Mouse (Mus musculus) G1E (cell line): ENCODE results near the gene Zfp300. TPM values are rescaled to one million over a fixed set of nuclear protein-coding genes. Genes with fewer than 3 reads are reported as not detected.
A peak's percentile ranks its signal among the peaks of the same experiment; 100 is the strongest.

Experiments used
- ATAC-seq: 2 replicates; pipeline ENCODE4 v1.8.0; 2016; ENCODE audit warnings: mild to moderate bottlenecking; ENCODE audit not compliant: insufficient number of reproducible peaks, poor library complexity, low FRiP score, severe bottlenecking; ENCODE audit errors: extremely low read depth
- DNase-seq: peaks from one replicate; pipeline ENCODE4 v3.0.0; 2012; ENCODE audit warnings: low spot score
- H3K27me3 ChIP-seq: 2 replicates; pipeline ENCODE4 v1.6.1; 2012; ENCODE audit warnings: mild to moderate bottlenecking, low read length, inconsistent platforms; ENCODE audit not compliant: insufficient read depth
- H3K36me3 ChIP-seq: replicated peaks from 2 replicates; pipeline ENCODE3; 2012; ENCODE audit warnings: mild to moderate bottlenecking, inconsistent platforms
- H3K4me1 ChIP-seq: 2 replicates; pipeline ENCODE4 v1.6.1; 2012; ENCODE audit warnings: low read depth, low read length, inconsistent platforms, mixed read lengths; ENCODE audit not compliant: insufficient read depth
- H3K4me3 ChIP-seq: 2 replicates; pipeline ENCODE4 v1.5.1; 2012; ENCODE audit warnings: low read depth, mild to moderate bottlenecking, inconsistent platforms, low read length, moderate library complexity, mixed read lengths
- H3K9me3 ChIP-seq: replicated peaks from 2 replicates; pipeline ENCODE4 v1.6.1; 2012; ENCODE audit warnings: inconsistent platforms
- CTCF ChIP-seq: IDR thresholded peaks from 2 replicates; pipeline ENCODE4 v1.5.1; 2012; ENCODE audit warnings: low read depth, low read length, inconsistent platforms, mixed read lengths
- GATA1 ChIP-seq: IDR thresholded peaks from 2 replicates; pipeline ENCODE4 v1.6.1; 2012; ENCODE audit warnings: borderline replicate concordance, low read length, inconsistent platforms, mixed read lengths
- GATA2 ChIP-seq: IDR thresholded peaks from 2 replicates; pipeline ENCODE4 v1.6.1; 2012; ENCODE audit warnings: low read depth, low read length, inconsistent platforms, borderline replicate concordance
- POLR2AphosphoS5 ChIP-seq: IDR thresholded peaks from 2 replicates; pipeline ENCODE4 v1.6.1; 2012; ENCODE audit warnings: low read depth, low read length, inconsistent platforms; ENCODE audit not compliant: insufficient replicate concordance
- TAL1 ChIP-seq: conservative IDR thresholded peaks from 2 replicates; pipeline ENCODE4 v1.6.1; 2012; ENCODE audit warnings: low read depth, low read length, inconsistent platforms, mixed read lengths
- polyA plus RNA-seq: library from polyadenylated mRNA; stranded (reverse); fragments of >175 nt; gene quantifications from 2 replicates; pipeline ENCODE4 v1.2.3, GENCODE M21; 2012
- total RNA-seq, 2 experiments: library from RNA; stranded (forward) in 1 of 2; stranded (reverse) in 1 of 2; fragments of 200-1000 nt in 1 of 2; fragments of >200 nt in 1 of 2; fragmentation: Nextera tagmentation in 1 of 2; gene quantifications; 2 replicates each; pipeline ENCODE4 v1.2.3; 2014 to 2017

Zfp300 gene
- total RNA-seq (2014; fragmentation: Nextera tagmentation), result not detected in 2 replicates
- not detected in 2 replicates for total RNA-seq (2017)
- not detected in 2 replicates for polyA plus RNA-seq

- no peaks in the 10 kb centered on the region for H3K36me3 ChIP-seq
- DNase-seq, result no peak
- no peak for ATAC-seq
- TF ChIP-seq CTCF (no peak), TAL1 (no peak), POLR2AphosphoS5 (no peak), GATA1 (no peak), GATA2 (no peak)
- no peak within 1 kb of the TSS for H3K4me3 ChIP-seq
- no peaks in the 10 kb centered on the region for H3K4me1 ChIP-seq
- H3K9me3 ChIP-seq, result no peaks in the 10 kb centered on the region
- H3K27me3 ChIP-seq, result no peaks in the 10 kb centered on the region
These were observed at the start of gene Zfp300 for GRCm38 (mm10) chrX:21088983-21089866. Gene Zfp300, minus strand, starts transcription at chrX:21089527.

GRCm38 (mm10) chrX:21115520-21115919, 26.2 kb upstream of the Zfp300 start, which contains the start of gene Ssxa1:
Gene Ssxa1, plus strand, starts transcription at chrX:21115820.
- H3K27me3 ChIP-seq, result no peaks in the 10 kb centered on the region
- no peak within 1 kb of the TSS for H3K4me3 ChIP-seq
- no peak for ATAC-seq
- no peaks in the 10 kb centered on the region for H3K4me1 ChIP-seq
- no peaks in the 10 kb centered on the region for H3K36me3 ChIP-seq
- H3K9me3 ChIP-seq, result no peaks in the 10 kb centered on the region
- TF ChIP-seq CTCF (no peak), GATA1 (no peak), POLR2AphosphoS5 (no peak), GATA2 (no peak), TAL1 (no peak)
- DNase-seq, result no peak

- H3K4me3 ChIP-seq, result no peak overlapping the region
- DNase-seq, result no peak
These were observed 526 bp upstream of the Zfp300 start for GRCm38 (mm10) chrX:21089867-21090239.

GRCm38 (mm10) chrX:21088645-21088982, 713 bp downstream of the Zfp300 start:
- no peaks in the 10 kb centered on the region for H3K27me3 ChIP-seq

More at GRCm38 (mm10) chrX:21089867-21090239, 526 bp upstream of the Zfp300 start:
- ATAC-seq, result no peak
- TF ChIP-seq GATA2 (no peak), POLR2AphosphoS5 (no peak), CTCF (no peak)
- H3K36me3 ChIP-seq, result no peaks in the 10 kb centered on the region
- H3K4me1 ChIP-seq, result no peaks in the 10 kb centered on the region
- no peaks in the 10 kb centered on the region for H3K9me3 ChIP-seq
- no peaks in the 10 kb centered on the region for H3K27me3 ChIP-seq

GRCm38 (mm10) chrX:21068106-21068505, 21.2 kb downstream of the Zfp300 start, which contains the start of gene Spaca5:
Gene Spaca5, plus strand, starts transcription at chrX:21068406.
- DNase-seq (no peak), ATAC-seq (no peak)
- no peaks in the 10 kb centered on the region for H3K9me3 ChIP-seq
- no peaks in the 10 kb centered on the region for H3K4me1 ChIP-seq
- H3K36me3 ChIP-seq, result no peaks in the 10 kb centered on the region
- no peak for TF ChIP-seq CTCF
- H3K4me3 ChIP-seq, result no peak within 1 kb of the TSS
- no peaks in the 10 kb centered on the region for H3K27me3 ChIP-seq

More at GRCm38 (mm10) chrX:21088645-21088982, 713 bp downstream of the Zfp300 start:
- ATAC-seq (no peak), DNase-seq (no peak)
- no peaks in the 10 kb centered on the region for H3K4me1 ChIP-seq
- H3K9me3 ChIP-seq, result no peaks in the 10 kb centered on the region
- no peaks in the 10 kb centered on the region for H3K36me3 ChIP-seq
- H3K4me3 ChIP-seq, result no peak overlapping the region
- TF ChIP-seq TAL1 (no peak), CTCF (no peak), POLR2AphosphoS5 (no peak), GATA1 (no peak), GATA2 (no peak)

- H3K4me3 ChIP-seq, result peak overlapping the region; percentile 70; the same call in 1 of the 2 replicates
- ATAC-seq, result no peak
These were observed 26.8 kb downstream of the Zfp300 start for GRCm38 (mm10) chrX:21062544-21062890.

More at GRCm38 (mm10) chrX:21062544-21062890, 26.8 kb downstream of the Zfp300 start:
- Histone ChIP-seq H3K27me3 (no peaks in the 10 kb centered on the region), H3K4me1 (no peaks in the 10 kb centered on the region), H3K9me3 (no peaks in the 10 kb centered on the region), H3K36me3 (no peaks in the 10 kb centered on the region)
- DNase-seq, result no peak
- no peak for TF ChIP-seq GATA1
- TF ChIP-seq GATA2, result no peak
- TF ChIP-seq TAL1, result no peak
- TF ChIP-seq CTCF, result no peak
